Mouse (Mus musculus) bone marrow macrophage, adult 2 months (primary cell): ENCODE measurements around the gene Slc38a6.

ENCODE experiments used
- CTCF ChIP-seq: IDR thresholded peaks from 2 replicates; pipeline ENCODE4 v1.5.1; 2012; ENCODE audit warnings: low read depth, mild to moderate bottlenecking, low read length, moderate library complexity
- POLR2A ChIP-seq: IDR thresholded peaks from 2 replicates; pipeline ENCODE4 v1.6.1; 2012; ENCODE audit warnings: mild to moderate bottlenecking, low read depth, low read length, borderline replicate concordance

- TF ChIP-seq POLR2A (no peak), CTCF (no peak)
These were observed 11.7 kb upstream of the Slc38a6 start for GRCm38 (mm10) chr12:73274921-73275320.
